Mouse (Mus musculus): ENCODE data around the gene Gabra5.

GRCm38 (mm10) chr7:57357871-57358540, 151.9 kb downstream of the Gabra5 start:
- TF ChIP-seq CTCF (IDR thresholded peaks at IDR 0.05; ENCODE audit: low read depth, low read length) (no peak), POLR2A (IDR thresholded peaks at IDR 0.05; ENCODE audit: insufficient read depth, low read length) (no peak)

All from ES-Bruce4 (cell line).